Mouse (Mus musculus) adrenal gland, postnatal 4 days (tissue): ENCODE data around the gene Gpm6b. TPM values are rescaled to one million over a fixed set of nuclear protein-coding genes. Genes with fewer than 3 reads are reported as not detected.

ENCODE experiments used
- DNase-seq, 2 experiments: peaks; one replicate each; pipeline ENCODE4 v3.0.0; 2021 to 2022; ENCODE audit warnings: low spot score in 2 of 2, mixed read lengths in 2 of 2
- long read RNA-seq, 2 experiments: library from polyadenylated mRNA; stranded (forward); transcript quantifications; one replicate each; pipeline ENCODE4 v2.0.0; 2021
- total RNA-seq, 2 experiments: library from RNA; stranded (reverse); gene quantifications; 2 replicates each; pipeline ENCODE4 v1.2.3; 2021

The Gpm6b gene
- 10 to 100 TPM; 17.3 to 28.2 TPM for total RNA-seq
- long read RNA-seq, experiment 1, full-length matches to known transcripts: 11 of 12 reads
- long read RNA-seq, experiment 1, partial matches to known transcripts: 0 of 12 reads
- long read RNA-seq, experiment 1, other reads (novel, unspliced or antisense): 1 of 12 reads
- long read RNA-seq, experiment 2, full-length matches to known transcripts: 31 of 37 reads
- long read RNA-seq, experiment 2, partial matches to known transcripts: 1 of 37 reads
- long read RNA-seq, experiment 2, other reads (novel, unspliced or antisense): 5 of 37 reads

- peak; percentile 5 to 8 for DNase-seq
Measured at GRCm38 (mm10) chrX:166238831-166239460, at the start of gene Gpm6b. TSS of gene Gpm6b (plus strand) at chrX:166238911.

DNA sequence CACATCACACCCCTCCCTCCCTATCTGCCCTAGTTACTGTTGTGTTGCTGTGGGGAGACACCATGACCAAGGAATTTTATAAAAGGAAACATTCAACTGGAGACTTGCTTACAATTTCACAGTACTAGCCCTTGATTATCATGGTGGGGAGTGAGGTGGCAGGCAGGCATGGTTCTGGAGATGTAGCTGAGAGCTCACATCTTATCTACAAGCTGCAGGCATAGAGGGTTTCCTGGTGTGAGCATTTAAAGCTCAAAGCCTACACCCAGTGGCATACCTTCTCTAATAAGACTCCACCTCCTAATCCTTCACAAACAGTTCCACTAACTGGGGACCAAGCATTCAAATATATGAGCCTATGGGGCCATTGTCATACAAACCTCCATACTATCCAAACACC, 42.4 kb upstream of the Gpm6b start:
- DNase-seq: no peak

- DNase-seq: no peak
Measured at GRCm38 (mm10) chrX:166198266-166198665, 40.4 kb upstream of the Gpm6b start.

DNA sequence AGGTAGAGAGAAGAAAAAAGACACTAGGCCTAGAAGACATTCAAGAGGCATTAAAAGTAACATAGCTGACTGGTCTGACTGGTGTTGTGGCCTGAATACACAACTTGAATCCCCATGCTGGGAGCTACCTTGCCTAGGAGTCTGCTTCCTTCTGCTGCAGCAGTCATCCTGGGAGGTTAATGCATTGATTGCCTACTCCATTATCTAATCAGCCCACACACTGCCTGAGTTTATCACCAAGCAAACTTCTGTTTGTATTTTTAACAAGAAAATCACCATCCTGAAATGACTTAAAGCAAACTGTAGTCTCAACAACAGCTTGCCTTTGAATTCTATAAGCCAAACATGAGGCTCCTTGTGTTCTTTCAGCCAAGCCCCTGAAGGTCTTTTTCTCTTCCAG, 38.9 kb upstream of the Gpm6b start:
- DNase-seq: no peak

GRCm38 (mm10) chrX:166214576-166214975, 24.1 kb upstream of the Gpm6b start:
- no peak for DNase-seq

DNA sequence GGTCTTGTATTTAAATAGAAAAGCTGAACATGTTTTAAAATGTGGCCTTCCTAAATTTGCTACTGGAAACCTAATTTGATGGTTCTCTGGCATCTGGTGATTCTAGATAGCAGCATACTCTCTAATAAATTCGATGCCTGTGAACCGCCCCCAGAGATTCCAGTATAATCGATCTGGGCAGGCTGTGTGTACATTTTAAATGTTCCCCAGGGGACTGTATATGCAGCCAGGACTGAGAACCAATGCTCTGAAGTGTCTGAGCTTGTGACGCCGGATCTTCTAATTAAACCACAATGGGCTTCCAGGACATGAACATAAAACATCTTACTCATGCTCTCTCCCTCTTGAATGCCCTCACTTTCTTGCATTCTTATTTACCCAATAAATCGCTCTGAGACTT, 22.5 kb upstream of the Gpm6b start:
- DNase-seq: no peak

DNA sequence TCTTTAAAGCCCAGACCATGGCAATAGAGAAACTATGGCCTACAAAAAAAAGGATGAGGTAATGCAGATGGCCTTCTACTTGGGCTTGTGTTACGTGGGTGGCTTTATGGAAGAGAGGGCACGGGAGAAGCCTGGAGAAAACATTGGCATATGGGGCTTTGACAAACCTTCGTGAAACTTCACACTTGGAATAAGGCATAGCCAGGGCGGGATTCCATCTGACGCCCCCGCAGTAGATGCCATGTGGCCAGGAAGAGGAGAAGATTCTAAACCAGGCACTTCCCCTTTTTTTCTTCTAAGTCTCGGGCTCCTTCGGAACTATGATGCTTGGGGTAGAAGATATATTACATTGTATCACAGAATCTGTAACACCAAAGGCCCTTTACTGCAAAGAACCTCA, 22.0 kb upstream of the Gpm6b start:
- no peak for DNase-seq

GRCm38 (mm10) chrX:166219331-166219730, 19.4 kb upstream of the Gpm6b start:
- no peak for DNase-seq

DNA sequence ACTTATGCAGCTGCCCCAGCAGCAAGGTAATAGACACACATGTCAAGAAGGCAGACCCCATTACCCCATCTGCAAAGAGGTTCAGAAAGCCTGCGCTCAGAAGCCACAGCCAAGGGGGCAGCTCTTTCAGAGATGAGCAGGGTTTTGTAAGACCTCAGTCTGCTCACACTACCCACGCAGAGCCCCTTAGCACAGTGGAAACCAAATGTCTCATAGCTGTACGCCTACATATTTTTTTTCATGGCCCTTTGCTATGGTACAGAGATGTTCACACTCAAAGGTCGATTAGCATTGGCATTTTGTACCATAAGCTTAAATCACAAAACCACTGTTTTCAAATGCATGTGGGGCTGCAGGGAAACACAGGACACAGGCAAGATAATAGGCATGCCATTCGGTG, 11.9 kb upstream of the Gpm6b start:
- no peak for DNase-seq

DNA sequence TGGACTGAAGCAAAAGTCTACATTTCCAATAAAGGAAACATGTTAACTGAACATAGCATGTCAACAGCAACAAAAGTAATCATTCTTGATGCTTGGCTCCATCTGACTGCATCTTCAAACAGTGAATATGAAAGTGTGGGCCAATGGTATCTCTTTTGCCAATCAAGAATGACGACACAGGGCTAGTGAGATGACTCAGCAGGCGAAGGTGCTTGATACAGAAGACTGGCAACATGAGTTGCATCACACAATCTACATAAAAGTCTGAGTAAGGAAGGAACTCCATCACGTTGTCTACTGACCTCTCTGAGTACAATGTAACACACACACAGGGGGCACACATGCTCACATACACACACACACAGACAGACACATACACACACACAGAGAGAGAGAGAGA, 9.0 kb upstream of the Gpm6b start:
- no peak for DNase-seq

DNA sequence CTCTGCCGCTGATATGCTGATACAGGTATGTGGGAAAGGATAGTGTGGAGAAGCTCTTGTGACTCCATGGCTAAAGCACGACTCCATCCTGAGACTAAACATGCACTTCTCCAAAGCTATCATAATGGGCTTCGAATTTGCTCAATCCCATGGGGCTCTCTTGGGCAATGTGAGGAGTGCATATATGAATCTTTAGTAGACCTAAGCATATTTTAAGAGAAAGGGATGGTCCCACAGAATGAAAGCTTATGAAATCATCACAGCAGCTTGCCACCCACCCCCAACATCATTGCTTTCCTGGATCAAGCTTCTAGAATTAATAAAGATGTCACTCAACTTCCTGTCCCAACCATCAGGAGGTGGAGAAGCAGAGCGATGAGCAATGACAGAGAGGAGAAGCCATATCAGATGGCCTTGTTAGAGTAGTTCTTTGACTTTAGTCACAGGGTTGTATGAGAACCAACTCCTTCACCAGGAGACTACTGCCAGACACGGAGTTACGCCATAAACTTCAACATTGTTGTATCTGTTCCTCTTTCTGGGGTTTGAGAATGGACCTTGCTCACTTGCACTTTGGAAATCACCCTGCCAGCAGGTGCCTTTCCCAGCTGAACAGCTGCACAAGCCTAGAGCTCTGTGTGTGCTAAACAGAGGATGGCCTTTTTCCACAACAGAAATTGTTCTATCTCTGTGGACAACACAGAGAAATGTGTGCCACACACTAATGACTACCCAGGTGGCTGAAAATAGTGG, 8.0 kb upstream of the Gpm6b start:
- no peak for DNase-seq

- no peak for DNase-seq
Measured at GRCm38 (mm10) chrX:166236131-166236530, 2.6 kb upstream of the Gpm6b start.

GRCm38 (mm10) chrX:166239520-166239919, 809 bp downstream of the Gpm6b start:
- DNase-seq: no peak

DNA sequence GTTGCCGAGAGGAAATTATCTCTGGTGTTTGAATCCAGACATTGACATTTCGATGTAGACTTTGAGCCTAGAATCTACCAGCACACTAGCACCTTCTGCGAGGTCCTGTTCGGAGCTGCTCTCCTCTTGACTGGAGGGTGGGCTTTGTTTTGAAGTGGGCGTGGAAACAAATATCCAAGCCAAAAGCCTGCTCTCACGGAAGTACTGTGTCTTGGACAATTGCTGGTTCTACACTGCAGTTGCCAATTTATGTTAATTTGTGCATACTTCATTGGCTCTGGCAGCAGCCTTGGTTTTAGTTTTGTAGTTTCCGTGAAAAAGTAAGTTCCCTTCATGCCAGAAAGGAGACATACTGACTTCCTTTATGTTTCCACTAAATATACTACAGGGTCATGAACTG, 2.0 kb downstream of the Gpm6b start:
- DNase-seq: no peak

DNA sequence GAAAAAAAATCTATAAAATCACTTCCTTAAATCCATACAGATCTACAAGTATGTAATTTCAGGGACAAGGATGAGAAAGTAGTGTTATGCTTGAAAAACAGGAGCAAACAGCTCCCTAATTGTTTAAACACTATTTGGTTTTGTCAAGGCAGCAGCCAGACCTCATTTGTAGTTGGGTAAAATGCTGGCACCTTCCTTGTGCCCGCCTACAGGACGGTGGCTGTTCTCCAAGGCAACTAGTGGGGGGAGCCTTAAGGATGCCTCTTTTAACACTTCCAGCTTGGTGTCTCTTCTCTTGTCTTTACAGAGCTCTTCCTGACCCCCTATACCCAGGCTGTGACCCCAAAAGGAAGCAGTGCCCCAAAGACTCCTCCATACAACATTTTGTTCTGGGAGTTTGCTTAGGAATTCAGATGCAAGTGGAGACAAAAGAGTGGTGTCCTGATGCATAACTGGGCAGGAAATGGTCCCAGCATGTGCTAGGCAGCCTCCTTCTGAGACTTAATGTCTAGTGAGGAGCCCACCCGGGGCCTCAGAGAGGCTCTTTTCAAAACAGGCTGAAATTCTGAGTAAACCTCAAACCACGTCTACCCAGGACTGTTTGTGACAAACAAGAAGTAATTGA, 4.7 kb downstream of the Gpm6b start:
- no peak for DNase-seq

DNA sequence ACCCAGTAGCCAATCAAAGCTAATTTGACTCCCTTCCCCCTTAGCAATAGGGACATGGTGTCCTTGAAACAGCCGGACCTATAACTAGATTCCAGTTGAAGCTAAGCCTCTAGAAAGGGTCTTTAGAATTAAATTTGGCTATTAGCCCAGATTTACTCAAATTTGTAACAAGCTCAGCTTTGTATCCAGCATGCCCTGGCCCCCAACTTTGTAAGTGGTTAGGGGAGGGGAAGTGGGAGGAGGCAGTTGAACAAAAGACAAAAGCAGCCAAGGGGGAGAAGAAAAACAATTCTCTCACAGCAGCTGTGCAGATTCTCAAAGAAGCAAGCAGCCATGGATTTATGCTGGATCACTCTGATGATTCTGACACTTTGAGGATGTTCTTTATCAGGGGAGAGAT, 32.8 kb downstream of the Gpm6b start:
- DNase-seq: no peak

GRCm38 (mm10) chrX:166272646-166273045, 33.9 kb downstream of the Gpm6b start:
- DNase-seq: no peak

DNA sequence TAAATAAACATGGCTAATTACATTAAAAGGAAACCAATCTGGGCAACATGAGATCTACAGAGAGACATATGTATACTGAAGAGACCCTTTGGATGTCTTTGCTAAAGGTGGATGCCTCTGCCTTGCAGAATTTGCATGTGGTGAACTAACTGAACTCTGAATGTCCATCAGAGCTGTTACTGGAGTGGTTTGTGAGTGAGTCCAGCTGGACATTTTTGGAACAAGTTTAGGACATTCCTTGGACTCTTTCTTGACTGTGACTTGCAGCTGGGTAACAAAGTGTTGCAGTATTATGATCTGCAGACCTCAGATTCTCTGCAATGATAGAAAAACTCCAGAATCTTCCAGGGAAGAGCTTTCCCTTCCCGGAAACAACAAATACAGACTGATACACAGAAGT, 41.1 kb downstream of the Gpm6b start:
- no peak for DNase-seq

DNA sequence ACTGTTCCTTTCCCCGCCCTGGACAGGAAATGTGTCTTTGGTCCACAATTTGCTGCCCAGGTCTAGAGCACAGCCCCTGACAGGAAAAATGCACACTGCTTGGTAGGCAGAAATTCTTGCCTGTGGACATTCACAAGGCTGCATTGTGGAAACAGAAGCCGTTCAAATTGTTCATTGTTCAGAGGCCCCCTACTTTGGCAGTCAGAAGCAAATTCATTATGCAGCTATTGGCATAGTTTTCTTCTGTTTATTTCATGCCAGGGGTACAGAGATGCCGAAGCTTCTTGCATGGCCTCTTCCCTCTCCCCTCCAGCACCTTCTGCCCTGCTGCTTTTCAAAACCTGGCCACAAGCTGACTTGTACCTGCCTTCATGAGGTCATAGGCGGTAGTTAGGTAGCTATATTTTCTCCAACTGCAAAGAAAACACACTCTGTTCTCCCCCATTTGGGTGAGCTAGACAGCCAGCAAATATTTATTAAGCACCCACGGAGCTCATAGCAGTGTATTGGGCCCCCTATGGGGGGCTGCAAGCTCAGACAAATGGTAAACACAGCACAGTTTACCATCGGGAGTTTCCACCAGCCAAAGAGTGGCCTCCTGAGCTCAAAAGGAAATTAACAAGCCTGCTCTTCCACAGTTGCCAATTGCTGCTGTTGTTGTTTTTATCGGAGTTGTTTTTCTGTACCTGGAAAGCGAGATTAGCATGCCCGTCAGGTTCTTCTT, 48.2 kb downstream of the Gpm6b start:
- no peak for DNase-seq

GRCm38 (mm10) chrX:166291266-166291665, 52.6 kb downstream of the Gpm6b start:
- DNase-seq: no peak

DNA sequence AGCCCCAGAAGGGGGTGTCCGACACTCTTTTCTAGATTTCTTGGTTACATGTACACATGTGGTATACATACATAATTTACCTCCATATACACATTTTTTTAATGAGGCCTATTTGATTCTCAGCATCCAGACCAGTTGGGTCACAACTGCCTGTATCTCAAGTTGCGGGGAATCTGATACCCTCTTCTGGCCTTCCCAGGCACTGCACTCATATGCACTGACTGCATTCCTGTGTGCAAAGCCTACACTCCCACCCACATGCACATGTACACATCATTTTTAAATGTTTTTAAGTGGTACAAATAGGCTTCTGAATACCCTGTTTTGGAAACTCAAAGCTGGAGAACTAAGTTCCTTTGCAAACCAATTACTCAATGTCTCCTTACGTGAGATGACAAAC, 54.8 kb downstream of the Gpm6b start:
- no peak for DNase-seq
